ENCODE assay signal across 19 mouse cellular contexts in the genomic region with DNA sequence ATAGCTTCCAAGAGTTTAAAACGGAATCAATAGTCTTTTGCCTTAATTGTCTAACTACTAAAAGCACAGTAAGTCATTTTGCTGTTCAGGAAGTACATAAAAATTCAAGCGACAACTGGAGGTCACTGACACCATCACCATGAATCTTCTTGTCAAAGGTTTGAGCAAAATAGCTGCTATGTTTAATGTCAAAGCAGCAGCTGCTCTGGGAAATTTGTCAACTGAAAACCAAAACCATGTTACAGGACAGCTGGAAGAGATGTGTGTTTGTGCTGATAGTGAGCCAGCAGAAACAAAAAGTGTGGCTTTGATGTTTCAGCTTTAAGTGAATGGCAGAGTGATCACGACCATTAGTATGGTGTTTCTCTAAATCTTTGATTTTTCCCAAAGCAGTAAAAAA.
DNase-seq lines count a peak whose midpoint lies in the region; ATAC-seq and TF ChIP-seq lines count a peak whose summit lies in the region.
"Had no signal": no experiment of that assay in that cellular context is flagged by ENCODE, and none has a peak within 500 bp of the region (broad histone marks: within the 10 kb centered on the region; RNA-seq: fewer than 3 reads in every experiment).

No protein-coding gene starts in this region.

- H3K4me1 ChIP-seq in kidney, embryonic 15.5 days = no peaks in the 10 kb centered on the region
- H3K4me1 ChIP-seq in liver, postnatal 0 days (ENCODE audit: insufficient read depth) = no peaks in the 10 kb centered on the region
- H3K4me1 ChIP-seq: heart, embryonic 13.5 days; hindbrain, embryonic 15.5 days; liver, embryonic 12.5 days; neural tube, embryonic 12.5 days had no signal

- peak; percentile 58 for ATAC-seq in kidney, embryonic 15.5 days (replicated peaks; ENCODE audit: low FRiP score)
- no peak for ATAC-seq in liver, postnatal 0 days
- ATAC-seq: forebrain, embryonic 14.5 days; intestine, embryonic 16.5 days; liver, embryonic 12.5 days had no signal

- no peak for TF ChIP-seq EP300 in liver, postnatal 0 days (IDR thresholded peaks at IDR 0.05; ENCODE audit: low read depth)

- H3K27me3 ChIP-seq in kidney, embryonic 15.5 days = no peaks in the 10 kb centered on the region
- H3K27me3 ChIP-seq in liver, postnatal 0 days (ENCODE audit: insufficient read depth, low read length) = no peaks in the 10 kb centered on the region
- H3K27me3 ChIP-seq: heart, embryonic 13.5 days; hindbrain, embryonic 15.5 days; liver, embryonic 12.5 days; neural tube, embryonic 12.5 days had no signal

- no peak overlapping the region for H3K4me3 ChIP-seq in kidney, embryonic 15.5 days (replicated peaks)
- no peak overlapping the region for H3K4me3 ChIP-seq in liver, postnatal 0 days (ENCODE audit: low read depth, low read length)
- H3K4me3 ChIP-seq: erythroblast, embryonic 14.5 days; heart, embryonic 13.5 days; hindbrain, embryonic 15.5 days; liver, embryonic 12.5 days; neural tube, embryonic 12.5 days had no signal

- DNase-seq in gastrocnemius, adult 18-20 months (ENCODE audit: low spot score) = peak; percentile 0
- DNase-seq in gastrocnemius, postnatal 25 days = no peak
- peak; percentile 51 for DNase-seq in adipocyte (ENCODE audit: low spot score)
- DNase-seq in mesoderm, embryonic 11.5 days (ENCODE audit: low read depth, low spot score) = peak; percentile 50
- no peak for DNase-seq in yolk sac, embryonic 10.5 days (ENCODE audit: low spot score)
- no peak for DNase-seq in liver, postnatal 0 days
- DNase-seq: adrenal gland, postnatal 36 days; cerebellum, adult 9-11 months; heart, postnatal 36 days; layer of hippocampus, adult 9-11 months; right cerebral cortex, postnatal 14 days had no signal

- H3K4me2 ChIP-seq in kidney, embryonic 15.5 days = no peak overlapping the region
- H3K4me2 ChIP-seq in liver, postnatal 0 days (ENCODE audit: low read depth, low read length) = no peak overlapping the region
- H3K4me2 ChIP-seq: heart, embryonic 13.5 days; hindbrain, embryonic 15.5 days; liver, embryonic 12.5 days; neural tube, embryonic 12.5 days had no signal

- TF ChIP-seq CTCF in liver, postnatal 0 days (IDR thresholded peaks at IDR 0.05; ENCODE audit: low read depth) = no peak

- no peak overlapping the region for H3K9ac ChIP-seq in kidney, embryonic 15.5 days
- no peak overlapping the region for H3K9ac ChIP-seq in liver, postnatal 0 days (replicated peaks)
- H3K9ac ChIP-seq: heart, embryonic 13.5 days; hindbrain, embryonic 15.5 days; liver, embryonic 12.5 days; neural tube, embryonic 12.5 days had no signal

- 20% methylated on average over 3 of the region's 3 CpGs for WGBS in kidney, embryonic 15.5 days
- WGBS in liver, postnatal 0 days (ENCODE audit: insufficient replicate concordance) = 28% methylated on average over 3 of the region's 3 CpGs

- H3K9me3 ChIP-seq in kidney, embryonic 15.5 days (replicated peaks) = no peaks in the 10 kb centered on the region
- H3K9me3 ChIP-seq in liver, postnatal 0 days (ENCODE audit: low read length) = no peaks in the 10 kb centered on the region
- H3K9me3 ChIP-seq: heart, embryonic 13.5 days; hindbrain, embryonic 15.5 days; liver, embryonic 12.5 days; neural tube, embryonic 12.5 days had no signal

- H3K36me3 ChIP-seq in kidney, embryonic 15.5 days = no peaks in the 10 kb centered on the region
- H3K36me3 ChIP-seq in liver, postnatal 0 days (replicated peaks; ENCODE audit: insufficient read depth, low read length) = no peaks in the 10 kb centered on the region
- H3K36me3 ChIP-seq: heart, embryonic 13.5 days; hindbrain, embryonic 15.5 days; liver, embryonic 12.5 days; neural tube, embryonic 12.5 days had no signal

- H3K27ac ChIP-seq in kidney, embryonic 15.5 days = no peak overlapping the region
- no peak overlapping the region for H3K27ac ChIP-seq in liver, postnatal 0 days (ENCODE audit: low read depth)
- H3K27ac ChIP-seq: heart, embryonic 13.5 days; hindbrain, embryonic 15.5 days; liver, embryonic 12.5 days; neural tube, embryonic 12.5 days had no signal

Comparison
In these comparisons a context has a peak if more than half of its experiments do, and no peak if none do; other contexts are left out.
1. DNase-seq: peak in gastrocnemius, adult 18-20 months (single experiment), adipocyte (single experiment) and mesoderm, embryonic 11.5 days (single experiment); none in gastrocnemius, postnatal 25 days (single experiment), yolk sac, embryonic 10.5 days (single experiment) and liver, postnatal 0 days (single experiment).